Mouse (Mus musculus) CD4-positive, CD25-positive, alpha-beta regulatory T cell, adult 2 months (primary cell): ENCODE data around the gene Tmem211.

ENCODE experiments used
- DNase-seq: peaks from one replicate; pipeline ENCODE4 v3.0.0-alpha.2; 2012; ENCODE audit warnings: low read depth, low spot score

Gene Tmem211

DNA sequence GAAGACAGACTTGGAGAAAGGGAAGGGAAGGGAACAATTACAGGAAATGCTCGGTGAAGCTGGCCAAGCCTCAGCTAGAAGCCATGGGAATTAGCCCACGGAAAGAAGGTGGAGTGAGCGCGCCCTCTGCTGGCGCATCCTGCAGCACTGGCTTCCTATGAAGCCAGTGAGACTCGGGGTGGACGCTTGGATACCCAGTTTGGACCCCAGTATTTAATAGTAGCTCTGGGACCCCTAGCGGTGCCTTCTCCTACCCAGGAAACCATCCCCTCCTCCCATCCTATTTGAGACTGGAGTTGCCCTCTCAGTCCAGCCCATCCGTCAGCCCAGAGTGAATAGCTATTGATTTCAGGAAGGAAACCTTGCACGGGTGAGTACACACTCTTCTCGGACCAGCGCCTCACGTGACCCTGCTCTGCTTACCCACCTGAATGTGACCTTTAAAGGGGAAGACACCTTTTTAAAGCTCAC lies at the start of gene Tmem211:
Gene Tmem211, plus strand, starts transcription at position 278 of the 471 bp plus-strand sequence.
- peak; percentile 59 for DNase-seq

DNA sequence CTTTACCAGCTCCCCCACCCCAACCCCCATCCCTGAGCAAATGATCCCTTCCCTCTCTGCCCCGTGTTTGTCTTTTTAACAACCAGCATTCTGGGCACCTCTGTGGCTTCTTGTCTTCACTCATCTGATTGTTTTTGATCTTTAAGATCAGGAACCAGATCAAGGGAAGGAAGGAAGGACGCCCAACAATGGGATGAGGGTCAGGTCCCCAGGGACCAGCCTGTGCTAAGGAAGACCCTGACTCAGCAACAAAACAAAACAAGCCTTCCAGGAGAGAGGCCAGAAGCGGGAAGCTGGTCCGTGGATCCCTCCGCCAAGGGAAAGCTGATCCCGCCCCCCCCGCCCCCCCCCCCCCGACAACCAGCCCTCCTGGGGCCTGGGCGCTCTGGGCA lies 47.3 kb upstream of the Tmem211 start:
- no peak for DNase-seq

DNA sequence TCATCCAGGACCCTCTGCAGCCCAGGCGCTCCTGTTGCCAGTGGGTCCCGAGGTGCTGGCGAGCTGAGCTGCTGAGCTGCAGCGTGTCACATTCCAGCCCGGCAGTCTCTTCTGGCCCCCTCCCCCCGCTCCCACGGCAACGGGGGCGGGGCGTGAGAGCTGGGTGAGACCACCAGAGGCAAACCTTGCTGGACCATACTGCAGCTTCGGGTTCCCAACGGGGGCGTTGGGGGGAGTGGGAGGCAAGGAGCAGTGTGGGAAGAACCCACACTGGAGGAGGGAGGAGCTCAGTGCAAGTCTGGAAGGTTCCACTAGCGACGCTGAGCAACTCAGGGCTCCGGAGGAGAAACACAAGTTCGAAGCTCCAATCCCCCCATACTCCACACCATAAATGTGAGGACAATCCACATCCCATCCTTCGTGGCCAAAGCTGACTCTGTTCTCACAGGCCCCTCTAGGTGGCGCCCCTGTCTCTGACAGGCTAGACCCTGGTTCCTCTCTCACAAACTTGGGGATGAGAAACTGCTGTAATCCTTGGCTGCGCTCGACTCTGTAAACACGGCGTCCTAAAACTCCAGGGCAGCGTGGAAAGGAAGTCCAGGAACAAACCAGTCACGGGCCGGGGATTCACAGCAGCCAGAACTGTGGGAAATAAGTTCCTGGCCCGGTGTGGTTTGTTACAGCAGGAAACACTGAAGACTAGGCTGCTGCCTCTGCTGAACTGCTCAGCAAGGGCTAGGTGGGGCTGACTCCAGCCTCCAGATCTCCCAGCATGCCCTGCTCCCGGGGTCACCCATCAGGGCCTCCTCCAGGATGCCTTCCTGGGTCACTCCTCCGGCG lies 46.6 kb upstream of the Tmem211 start:
- peak; percentile 64 for DNase-seq

DNA sequence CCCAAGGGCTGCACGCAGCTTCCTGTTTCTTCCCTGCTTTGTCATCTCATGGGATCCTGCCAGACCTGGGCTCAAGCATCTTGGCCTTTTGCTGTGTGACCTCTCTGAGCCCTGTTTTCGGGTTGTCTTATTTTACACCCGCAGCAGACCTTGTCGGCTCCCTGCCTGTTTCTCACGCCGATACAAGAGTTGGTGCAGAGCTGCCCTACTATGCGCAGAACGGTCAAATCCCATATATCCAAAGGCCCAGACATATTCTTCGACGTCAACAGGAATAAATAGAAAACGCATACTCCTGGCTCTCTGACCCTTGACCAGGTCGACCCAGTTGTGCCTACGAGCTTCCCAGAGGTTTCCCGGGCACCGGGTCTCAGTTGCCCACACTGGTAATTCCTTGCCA lies 46.0 kb upstream of the Tmem211 start:
- DNase-seq: no peak

DNA sequence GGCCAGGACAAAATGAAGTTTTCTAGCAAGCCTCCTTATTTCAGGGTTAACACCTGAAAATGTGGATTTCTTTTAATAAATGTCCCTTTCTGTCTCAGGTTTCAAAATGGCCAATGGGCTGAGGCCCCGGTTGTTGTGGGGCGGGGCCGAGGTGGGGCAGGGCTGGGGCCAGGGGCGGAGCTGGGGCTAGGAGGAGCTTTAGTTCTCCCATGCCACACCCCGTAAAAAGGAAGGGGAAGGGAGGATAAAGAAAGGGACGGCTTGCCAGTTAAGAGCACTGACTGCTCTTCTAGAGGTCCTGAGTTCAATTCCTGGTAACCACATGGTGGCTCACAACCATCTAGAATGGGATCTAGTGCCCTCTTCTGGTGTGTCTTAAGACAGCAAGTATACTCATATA lies 45.3 kb upstream of the Tmem211 start:
- DNase-seq: no peak

DNA sequence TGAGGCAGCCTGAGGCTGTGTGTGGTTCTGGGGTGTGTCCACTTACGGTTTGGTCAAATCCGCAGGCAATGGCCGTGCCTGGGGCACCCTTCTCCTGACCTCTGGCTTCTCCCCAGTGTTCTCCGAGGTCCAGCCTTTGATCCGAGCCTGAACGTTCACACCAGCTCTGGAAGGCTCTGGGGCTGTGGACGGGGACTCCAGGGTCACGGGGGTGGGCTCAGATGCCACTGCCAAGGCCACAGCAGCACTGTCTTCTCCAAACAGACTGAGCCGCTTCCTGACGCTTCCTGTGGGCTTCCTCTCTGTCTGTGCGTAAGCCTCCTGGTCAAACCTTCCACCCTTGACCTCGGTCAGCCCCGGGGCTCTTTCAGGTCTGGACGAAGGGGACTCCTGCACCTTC lies 36.2 kb upstream of the Tmem211 start:
- DNase-seq: no peak

DNA sequence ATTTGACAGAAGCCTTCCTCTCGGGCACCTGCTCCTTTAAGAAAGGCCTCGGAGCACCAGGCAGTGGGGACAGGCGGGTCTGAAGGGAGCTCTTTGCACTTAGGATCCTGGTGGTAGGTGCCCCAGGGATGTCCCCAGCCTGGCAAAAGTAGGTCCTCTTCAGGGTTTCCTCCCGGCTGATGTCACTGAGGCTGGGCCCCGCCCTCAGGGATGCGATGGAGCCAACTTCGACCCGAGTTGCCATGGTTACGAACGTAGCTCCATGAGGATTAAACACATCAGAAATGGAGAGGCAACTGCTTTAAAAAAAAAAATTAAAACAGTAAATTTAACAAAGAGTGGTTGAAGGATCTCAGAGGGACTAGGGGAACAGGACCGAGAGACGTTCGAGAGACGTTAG lies 34.8 kb upstream of the Tmem211 start:
- DNase-seq: no peak

DNA sequence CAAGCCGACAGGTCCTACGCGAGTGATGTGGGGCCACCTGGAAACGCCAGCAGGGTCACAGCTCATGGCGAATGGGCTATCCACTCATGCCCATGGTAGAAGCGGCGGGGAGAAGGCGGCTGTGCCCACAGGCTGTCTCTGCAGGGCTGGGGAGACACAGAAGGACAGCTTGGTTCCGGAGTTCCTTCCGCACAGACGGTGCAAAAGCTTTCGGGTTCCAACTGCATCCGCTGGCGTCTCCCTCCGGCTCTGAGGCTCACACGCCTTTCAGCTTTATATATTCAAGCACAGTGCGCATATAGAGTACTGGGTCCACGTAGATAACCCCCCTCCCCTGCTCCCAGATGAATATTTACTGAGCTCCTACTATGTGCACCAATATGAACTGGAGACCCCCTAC lies 32.9 kb upstream of the Tmem211 start:
- no peak for DNase-seq

DNA sequence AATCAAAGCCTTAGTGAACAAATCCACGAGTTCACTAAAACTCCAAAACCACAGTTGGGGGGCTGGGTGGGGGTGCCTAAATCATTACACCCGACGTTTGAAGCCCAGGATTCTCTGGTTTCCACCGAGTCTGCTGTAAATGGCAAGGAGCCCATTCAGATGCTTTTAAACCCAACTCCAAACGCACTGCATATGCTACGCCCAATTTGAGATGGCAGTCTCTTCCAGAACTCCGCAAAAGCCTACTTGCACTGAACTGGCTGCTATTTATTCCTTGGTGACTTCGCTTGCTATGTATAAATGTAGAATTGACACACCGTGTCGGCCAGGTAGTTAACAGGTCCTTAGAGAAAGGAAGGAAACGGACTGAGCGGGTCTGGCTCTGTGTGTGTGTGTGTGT lies 31.3 kb upstream of the Tmem211 start:
- no peak for DNase-seq

DNA sequence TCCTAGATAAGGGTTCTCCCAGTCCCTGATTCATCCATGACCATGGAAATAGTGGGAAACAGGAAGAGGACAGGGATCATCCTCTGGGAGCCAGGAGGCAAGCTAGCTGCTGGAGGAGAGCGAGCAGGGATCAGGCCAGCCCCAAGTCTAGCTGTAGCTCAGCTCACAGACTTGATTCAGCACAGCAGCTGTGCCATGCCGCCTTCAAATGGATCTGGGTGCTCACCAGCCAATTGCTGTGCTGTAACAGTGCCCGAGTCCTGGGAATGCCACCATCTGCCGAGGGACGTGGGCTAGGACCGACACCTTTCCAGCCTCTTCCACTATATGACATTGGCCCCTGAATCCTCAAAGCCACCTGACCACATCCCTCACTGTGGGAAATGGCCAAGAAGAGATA lies 30.8 kb upstream of the Tmem211 start:
- DNase-seq: no peak

DNA sequence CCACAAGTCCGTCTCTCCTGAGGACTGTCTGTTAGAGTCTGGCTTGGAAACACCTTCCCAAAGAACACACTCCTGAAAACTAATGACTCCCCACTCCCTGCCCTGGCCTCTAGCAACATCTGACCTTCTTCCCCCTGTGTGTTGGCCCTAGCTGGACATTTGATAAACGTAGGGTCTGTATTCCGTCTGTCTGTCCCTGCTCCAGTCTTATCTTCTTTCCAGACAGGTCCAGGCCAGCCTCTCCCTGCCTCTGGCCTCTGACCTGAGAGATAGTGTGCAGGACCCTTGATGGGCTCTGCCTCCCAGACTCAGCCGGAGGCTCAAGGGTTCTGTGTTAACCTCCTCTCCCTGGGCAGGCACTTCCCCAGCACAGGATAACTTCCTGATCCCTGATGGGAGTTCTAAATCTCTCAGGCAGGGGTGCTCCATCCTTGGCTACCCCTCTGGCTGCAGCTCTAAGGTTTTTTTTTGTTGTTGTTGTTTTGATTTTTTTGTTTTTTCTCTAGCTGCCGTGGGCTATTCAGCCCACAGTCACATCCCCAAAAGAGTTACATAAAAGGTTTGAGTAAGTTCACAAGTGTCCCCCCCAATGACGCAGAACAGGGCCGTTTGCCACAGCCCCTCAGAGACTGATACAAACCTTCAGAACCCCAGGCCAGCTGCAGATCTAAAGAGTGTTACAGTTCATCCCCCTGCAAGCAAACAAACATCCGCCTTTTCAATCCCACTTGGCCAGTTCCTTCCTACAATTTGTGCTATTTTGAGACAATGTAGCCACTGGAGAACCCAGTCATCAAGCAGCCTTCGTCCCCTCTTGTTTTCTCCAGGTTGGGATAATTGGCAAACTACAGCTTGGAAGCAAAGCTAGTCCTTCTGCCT lies 29.6 kb upstream of the Tmem211 start:
- DNase-seq: no peak

DNA sequence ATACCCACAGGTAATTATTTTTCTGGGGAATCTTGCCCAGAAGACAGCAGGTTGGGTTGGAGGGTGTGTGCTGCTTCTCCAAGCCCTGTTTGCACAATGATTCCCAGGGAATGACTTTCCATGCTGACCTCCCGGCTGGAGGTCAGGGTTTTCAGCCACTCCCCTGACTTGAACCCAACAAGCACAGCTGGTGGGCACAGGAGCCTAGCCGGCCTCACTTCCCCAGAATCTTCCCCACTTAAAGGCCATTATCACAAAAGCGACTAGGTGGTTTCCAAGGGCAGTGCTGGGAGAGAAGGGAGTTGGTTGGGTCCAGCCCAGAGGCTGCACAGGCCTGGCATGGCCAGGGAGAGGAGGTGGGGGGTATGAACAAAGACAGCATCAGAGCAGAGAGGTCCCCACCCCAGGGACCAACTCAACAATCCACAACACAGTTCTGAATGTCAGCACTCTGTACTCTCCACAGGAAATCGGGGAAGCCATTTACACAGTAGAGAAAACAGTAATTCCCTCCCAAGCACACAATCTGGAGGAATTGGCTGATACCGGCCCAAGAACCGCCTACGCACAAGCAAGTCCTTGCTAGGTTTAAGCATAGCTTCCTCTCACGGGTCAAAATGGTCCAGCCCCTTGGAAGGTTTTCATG lies 27.5 kb upstream of the Tmem211 start:
- no peak for DNase-seq

DNA sequence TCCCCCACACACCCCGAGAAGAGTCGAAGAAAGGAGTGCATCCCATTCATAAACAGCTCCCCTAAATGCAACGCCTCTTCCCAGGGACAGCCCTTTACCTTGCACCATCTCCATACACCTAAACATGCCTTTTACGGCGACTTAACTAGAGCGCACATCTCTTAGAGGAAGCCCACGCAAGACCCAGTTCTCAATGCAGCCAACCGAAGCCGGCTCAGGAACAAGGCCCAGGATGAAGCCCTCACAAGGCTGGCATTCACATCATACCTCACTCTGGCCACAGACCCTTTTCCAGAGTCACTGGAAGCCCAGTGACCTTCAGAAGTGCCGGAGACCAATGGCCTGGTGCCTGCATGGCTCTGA lies 27.0 kb upstream of the Tmem211 start:
- DNase-seq: no peak

DNA sequence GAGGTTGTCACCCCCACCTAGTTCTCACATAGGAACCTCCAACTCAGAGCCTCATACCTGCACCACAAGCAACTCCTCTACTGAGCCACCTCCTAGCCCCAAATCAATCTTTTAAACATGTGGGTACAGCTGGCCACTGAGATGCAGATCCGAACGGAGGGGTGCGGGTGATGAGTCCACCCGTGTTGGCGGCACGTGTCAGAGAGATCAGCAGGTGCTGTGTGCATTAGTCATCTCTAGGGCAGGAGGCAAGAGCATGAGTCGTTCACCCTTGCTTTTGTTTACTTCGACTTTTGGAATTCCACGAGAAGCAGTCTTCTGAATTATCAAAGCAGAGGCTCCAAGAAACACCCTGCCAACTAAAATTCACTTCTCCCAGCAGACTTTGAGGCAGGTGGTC lies 22.5 kb upstream of the Tmem211 start:
- no peak for DNase-seq

DNA sequence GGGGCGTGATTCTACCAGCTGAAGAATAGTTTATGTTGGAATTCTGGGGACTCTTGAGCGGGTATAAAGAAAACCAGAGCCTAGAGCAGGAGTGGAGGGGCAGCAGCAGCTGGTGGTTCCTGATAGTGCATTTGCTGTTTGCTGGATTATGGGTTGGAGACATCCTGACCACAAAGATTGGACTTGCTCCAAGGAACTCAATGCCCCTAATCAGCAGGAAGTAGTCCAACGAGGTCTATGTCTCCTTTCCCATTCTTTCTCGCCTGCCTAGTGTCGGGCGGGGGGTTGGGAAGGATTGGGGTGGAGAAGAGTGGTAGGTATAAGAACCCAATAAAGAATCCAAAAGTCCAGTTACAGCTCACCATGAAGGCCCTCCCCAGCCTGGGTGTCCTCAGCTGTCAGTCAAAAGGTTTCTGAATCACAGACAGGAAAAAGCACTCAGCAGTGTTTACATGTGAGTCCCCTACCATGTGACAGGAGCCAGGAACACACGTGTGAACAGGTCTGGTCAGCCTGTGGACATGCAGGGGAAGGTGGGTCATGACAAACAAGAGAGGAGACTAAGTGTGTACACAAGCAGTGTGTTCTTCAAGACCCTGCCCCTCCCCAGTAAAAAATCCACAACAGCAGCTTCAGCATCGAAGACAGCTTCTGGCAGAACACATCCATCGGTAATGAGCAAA lies 19.9 kb upstream of the Tmem211 start:
- DNase-seq: no peak

DNA sequence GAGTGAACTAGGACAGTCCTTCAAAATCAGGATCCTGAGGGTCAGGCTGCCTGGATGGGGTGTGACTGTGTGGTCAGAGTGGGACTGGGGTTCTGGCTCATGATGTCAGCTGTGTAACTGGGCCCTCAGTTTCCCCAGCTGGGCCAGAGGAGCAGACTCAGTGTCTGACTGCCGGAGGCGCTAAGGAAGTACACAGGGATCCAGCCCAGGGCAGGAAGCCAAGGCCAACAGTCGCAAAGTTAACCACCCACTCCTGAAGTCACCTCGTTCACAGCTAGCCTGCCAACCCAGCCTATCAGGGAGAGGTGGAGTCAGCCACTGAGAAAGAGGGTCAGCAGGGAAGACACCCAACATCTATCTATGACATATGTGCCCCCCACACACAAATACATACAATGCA lies 18.7 kb upstream of the Tmem211 start:
- DNase-seq: no peak

DNA sequence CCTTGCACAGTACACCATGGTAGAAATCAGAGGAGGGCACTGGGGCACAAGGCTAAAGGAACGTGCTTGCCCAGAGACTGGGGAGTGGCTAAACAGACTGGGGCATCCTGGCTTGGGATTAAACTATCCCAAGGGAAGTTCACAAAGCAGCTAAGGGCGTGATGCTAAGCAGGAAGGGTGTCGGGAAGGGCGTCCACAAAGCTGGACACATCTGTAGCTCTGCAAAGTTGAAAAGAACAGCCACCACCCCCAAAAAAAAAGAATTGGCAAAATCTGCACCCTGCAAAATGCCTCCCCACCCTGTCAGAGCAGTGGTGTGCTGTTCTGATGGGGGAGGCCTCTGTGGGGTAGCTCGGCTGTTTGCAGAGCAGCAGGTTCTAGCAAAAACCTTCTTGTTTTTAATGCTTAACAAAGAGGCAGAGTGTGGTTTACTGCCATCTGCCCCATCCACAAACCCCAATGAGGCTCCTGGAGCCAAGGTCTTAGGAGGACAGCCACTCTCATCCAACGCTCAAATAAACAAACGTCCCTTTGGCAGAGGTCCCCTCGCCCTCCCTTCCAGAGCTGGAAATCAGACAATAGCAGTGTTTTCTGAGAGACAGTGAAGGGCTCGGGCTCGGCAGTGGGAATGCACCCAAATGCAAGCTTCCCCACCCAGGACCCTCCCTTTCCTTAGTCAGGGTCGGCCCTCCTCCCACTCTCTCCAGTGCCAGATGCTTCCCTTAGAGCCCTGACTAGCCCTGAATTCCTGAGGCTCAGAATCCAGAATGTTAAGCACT lies 17.9 kb upstream of the Tmem211 start:
- no peak for DNase-seq

DNA sequence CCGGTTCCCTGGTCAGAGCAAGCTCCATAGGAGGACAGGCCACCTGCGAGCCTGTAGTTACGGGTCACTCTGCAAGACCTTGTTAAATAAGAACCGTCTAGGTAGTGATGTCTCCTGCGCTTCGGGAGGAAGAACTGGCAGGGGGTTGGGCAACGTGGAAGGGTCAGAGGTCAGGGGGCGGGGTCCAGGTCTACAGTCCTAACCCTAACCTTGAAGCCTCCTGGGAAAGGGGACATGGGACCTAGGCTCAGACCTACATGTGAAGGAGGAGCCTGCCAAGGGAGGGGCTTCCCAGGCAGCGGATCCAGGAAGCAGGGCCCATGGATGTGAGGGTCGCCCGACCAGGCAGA lies 17.3 kb upstream of the Tmem211 start:
- DNase-seq: no peak

DNA sequence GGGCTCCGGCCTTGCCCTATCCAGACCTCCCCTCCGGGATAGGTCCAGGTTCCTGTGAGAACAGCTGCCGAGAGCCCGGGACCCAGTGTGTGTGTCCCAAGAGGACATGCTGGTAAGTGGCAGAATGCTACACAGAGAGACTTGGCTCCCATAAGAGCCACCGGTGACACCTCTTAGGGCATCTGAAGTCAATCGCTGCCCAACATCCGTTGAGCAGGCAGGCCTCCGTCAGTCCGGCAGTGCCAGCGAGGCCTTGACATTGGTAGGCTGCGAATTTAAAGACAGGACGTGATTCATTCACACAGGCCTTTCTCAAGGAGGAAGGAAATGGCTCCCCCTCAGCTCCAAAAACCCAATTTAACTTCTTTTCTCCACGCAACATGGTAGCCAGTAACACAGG lies 16.8 kb upstream of the Tmem211 start:
- DNase-seq: no peak

DNA sequence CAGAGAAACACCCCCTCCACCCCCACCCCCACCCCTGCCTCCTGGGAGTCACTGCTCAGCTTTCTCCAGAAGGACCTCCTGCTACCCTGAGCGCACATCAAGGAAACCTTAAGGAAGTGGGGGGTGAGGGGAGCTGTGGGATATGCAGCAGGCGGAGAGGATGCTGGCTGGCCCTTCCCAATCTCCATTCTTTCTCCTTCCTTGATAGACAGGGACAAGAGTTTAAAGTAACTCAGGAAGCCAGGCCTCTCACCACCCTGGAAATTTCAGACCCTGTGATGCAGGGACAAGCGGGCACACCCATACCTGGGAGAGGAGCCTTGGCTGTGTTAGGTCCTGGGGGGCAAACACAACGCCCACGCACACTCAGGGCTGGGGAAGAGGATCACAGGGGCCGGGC lies 16.4 kb upstream of the Tmem211 start:
- no peak for DNase-seq
